Mouse (Mus musculus): Measurements from ENCODE around the gene Fat1. TPM values are rescaled to one million over a fixed set of nuclear protein-coding genes. Genes with fewer than 3 reads are reported as not detected.

The Fat1 gene
- polyA plus RNA-seq, 1 experiment from 2014 or later: 10.4 TPM

GRCm38 (mm10) chr8:44945577-44945976 is 10.3 kb downstream of the Fat1 start:
- no peak overlapping the region for H3K27ac ChIP-seq (ENCODE audit: low read length)
- 82% methylated on average over 3 of the region's 4 CpGs for WGBS
- H3K9ac ChIP-seq (ENCODE audit: low read length): no peak overlapping the region
- H3K4me3 ChIP-seq (ENCODE audit: low read length): no peak overlapping the region
- H3K4me1 ChIP-seq (ENCODE audit: control insufficient read depth, insufficient read depth, low read length): peaks cover 11% of the 10 kb centered on the region; the same call in 1 of the 2 replicates
- H3K4me2 ChIP-seq (ENCODE audit: low read depth, low read length): no peak overlapping the region
- H3K27me3 ChIP-seq (ENCODE audit: control insufficient read depth, insufficient read depth, low read length): no peaks in the 10 kb centered on the region
- no peak for ATAC-seq (replicated peaks; ENCODE audit: extremely low read depth, insufficient read depth, low FRiP score)
- peaks cover 7% of the 10 kb centered on the region for H3K36me3 ChIP-seq (ENCODE audit: control insufficient read depth, insufficient read depth)
- no peaks in the 10 kb centered on the region for H3K9me3 ChIP-seq (replicated peaks; ENCODE audit: control insufficient read depth, low read length)

GRCm38 (mm10) chr8:44948597-44948996 is 13.3 kb downstream of the Fat1 start:
- ATAC-seq (replicated peaks; ENCODE audit: extremely low read depth, insufficient read depth, low FRiP score): no peak
- Histone ChIP-seq H3K4me3 (ENCODE audit: low read length) (no peak overlapping the region), H3K36me3 (ENCODE audit: control insufficient read depth, insufficient read depth) (peaks cover 35% of the 10 kb centered on the region), H3K9me3 (replicated peaks; ENCODE audit: control insufficient read depth, low read length) (no peaks in the 10 kb centered on the region; the same call in 1 of the 2 replicates), H3K9ac (ENCODE audit: low read length) (no peak overlapping the region), H3K4me1 (ENCODE audit: control insufficient read depth, insufficient read depth, low read length) (peaks cover 8% of the 10 kb centered on the region; the same call in 1 of the 2 replicates), H3K27ac (ENCODE audit: low read length) (no peak overlapping the region), H3K27me3 (ENCODE audit: control insufficient read depth, insufficient read depth, low read length) (no peaks in the 10 kb centered on the region), H3K4me2 (ENCODE audit: low read depth, low read length) (no peak overlapping the region)
- WGBS: 67% methylated on average over 9 of the region's 9 CpGs

- peak; percentile 85 for ATAC-seq (replicated peaks; ENCODE audit: extremely low read depth, insufficient read depth, low FRiP score)
These were observed 25.2 kb downstream of the Fat1 start for GRCm38 (mm10) chr8:44960455-44960854.

GRCm38 (mm10) chr8:44960906-44961305 is 25.7 kb downstream of the Fat1 start:
- no peak for ATAC-seq (replicated peaks; ENCODE audit: extremely low read depth, insufficient read depth, low FRiP score)
- H3K27me3 ChIP-seq (ENCODE audit: control insufficient read depth, insufficient read depth, low read length): no peaks in the 10 kb centered on the region
- H3K36me3 ChIP-seq (ENCODE audit: control insufficient read depth, insufficient read depth): no peaks in the 10 kb centered on the region
- no peak overlapping the region for H3K4me3 ChIP-seq (ENCODE audit: low read length)
- no peaks in the 10 kb centered on the region for H3K9me3 ChIP-seq (replicated peaks; ENCODE audit: control insufficient read depth, low read length)
- H3K9ac ChIP-seq (ENCODE audit: low read length): peak overlapping the region; percentile 13; the same call in 1 of the 2 replicates
- H3K4me1 ChIP-seq (ENCODE audit: control insufficient read depth, insufficient read depth, low read length): peaks cover 36% of the 10 kb centered on the region
- peak overlapping the region; percentile 83 for H3K27ac ChIP-seq (ENCODE audit: low read length)
- 62% methylated on average over 5 of the region's 5 CpGs for WGBS
- no peak overlapping the region for H3K4me2 ChIP-seq (ENCODE audit: low read depth, low read length)

More at GRCm38 (mm10) chr8:44960455-44960854, 25.2 kb downstream of the Fat1 start:
- Histone ChIP-seq H3K27ac (ENCODE audit: low read length) (peak overlapping the region; percentile 83), H3K4me1 (ENCODE audit: control insufficient read depth, insufficient read depth, low read length) (peaks cover 31% of the 10 kb centered on the region), H3K4me3 (ENCODE audit: low read length) (no peak overlapping the region), H3K9me3 (replicated peaks; ENCODE audit: control insufficient read depth, low read length) (no peaks in the 10 kb centered on the region), H3K27me3 (ENCODE audit: control insufficient read depth, insufficient read depth, low read length) (no peaks in the 10 kb centered on the region), H3K9ac (ENCODE audit: low read length) (no peak overlapping the region), H3K4me2 (ENCODE audit: low read depth, low read length) (peak overlapping the region; percentile 13; the same call in 1 of the 2 replicates), H3K36me3 (ENCODE audit: control insufficient read depth, insufficient read depth) (no peaks in the 10 kb centered on the region)
- WGBS: 20% methylated on average over 10 of the region's 10 CpGs

GRCm38 (mm10) chr8:44961492-44961891 is 26.2 kb downstream of the Fat1 start:
- H3K4me3 ChIP-seq (ENCODE audit: low read length): no peak overlapping the region
- peak overlapping the region; percentile 67 for H3K27ac ChIP-seq (ENCODE audit: low read length)
- 49% methylated on average over 6 of the region's 6 CpGs for WGBS
- ATAC-seq (replicated peaks; ENCODE audit: extremely low read depth, insufficient read depth, low FRiP score): no peak
- H3K9me3 ChIP-seq (replicated peaks; ENCODE audit: control insufficient read depth, low read length): no peaks in the 10 kb centered on the region
- H3K9ac ChIP-seq (ENCODE audit: low read length): no peak overlapping the region
- no peaks in the 10 kb centered on the region for H3K36me3 ChIP-seq (ENCODE audit: control insufficient read depth, insufficient read depth)
- no peak overlapping the region for H3K4me2 ChIP-seq (ENCODE audit: low read depth, low read length)
- H3K27me3 ChIP-seq (ENCODE audit: control insufficient read depth, insufficient read depth, low read length): no peaks in the 10 kb centered on the region
- peaks cover 39% of the 10 kb centered on the region for H3K4me1 ChIP-seq (ENCODE audit: control insufficient read depth, insufficient read depth, low read length)

GRCm38 (mm10) chr8:44962572-44963231 is 27.5 kb downstream of the Fat1 start:
- Histone ChIP-seq H3K9ac (ENCODE audit: low read length) (no peak overlapping the region), H3K27ac (ENCODE audit: low read length) (peak overlapping the region; percentile 67; the same call in 1 of the 2 replicates), H3K4me1 (ENCODE audit: control insufficient read depth, insufficient read depth, low read length) (peaks cover 39% of the 10 kb centered on the region), H3K4me3 (ENCODE audit: low read length) (no peak overlapping the region), H3K9me3 (replicated peaks; ENCODE audit: control insufficient read depth, low read length) (no peaks in the 10 kb centered on the region), H3K36me3 (ENCODE audit: control insufficient read depth, insufficient read depth) (no peaks in the 10 kb centered on the region), H3K27me3 (ENCODE audit: control insufficient read depth, insufficient read depth, low read length) (no peaks in the 10 kb centered on the region), H3K4me2 (ENCODE audit: low read depth, low read length) (no peak overlapping the region)
- no peak for ATAC-seq (replicated peaks; ENCODE audit: extremely low read depth, insufficient read depth, low FRiP score)
- 77% methylated on average over 12 of the region's 12 CpGs for WGBS

- Histone ChIP-seq H3K4me1 (ENCODE audit: control insufficient read depth, insufficient read depth, low read length) (peaks cover 14% of the 10 kb centered on the region), H3K9me3 (replicated peaks; ENCODE audit: control insufficient read depth, low read length) (no peaks in the 10 kb centered on the region), H3K9ac (ENCODE audit: low read length) (no peak overlapping the region), H3K4me3 (ENCODE audit: low read length) (no peak overlapping the region), H3K36me3 (ENCODE audit: control insufficient read depth, insufficient read depth) (no peaks in the 10 kb centered on the region), H3K27me3 (ENCODE audit: control insufficient read depth, insufficient read depth, low read length) (no peaks in the 10 kb centered on the region), H3K4me2 (ENCODE audit: low read depth, low read length) (no peak overlapping the region), H3K27ac (ENCODE audit: low read length) (no peak overlapping the region)
- WGBS: 80% methylated on average over 8 of the region's 8 CpGs
- ATAC-seq (replicated peaks; ENCODE audit: extremely low read depth, insufficient read depth, low FRiP score): no peak
These were observed 32.3 kb downstream of the Fat1 start for GRCm38 (mm10) chr8:44967521-44968039.

- Histone ChIP-seq H3K36me3 (ENCODE audit: control insufficient read depth, insufficient read depth) (no peaks in the 10 kb centered on the region), H3K9ac (ENCODE audit: low read length) (no peak overlapping the region), H3K4me3 (ENCODE audit: low read length) (no peak overlapping the region), H3K4me1 (ENCODE audit: control insufficient read depth, insufficient read depth, low read length) (peaks cover 21% of the 10 kb centered on the region), H3K27ac (ENCODE audit: low read length) (peak overlapping the region; percentile 54), H3K27me3 (ENCODE audit: control insufficient read depth, insufficient read depth, low read length) (no peaks in the 10 kb centered on the region), H3K4me2 (ENCODE audit: low read depth, low read length) (no peak overlapping the region), H3K9me3 (replicated peaks; ENCODE audit: control insufficient read depth, low read length) (no peaks in the 10 kb centered on the region)
- peak; percentile 50; the same call in 1 of the 2 replicates for ATAC-seq (replicated peaks; ENCODE audit: extremely low read depth, insufficient read depth, low FRiP score)
- 30% methylated on average over 12 of the region's 12 CpGs for WGBS
These were observed 34.8 kb downstream of the Fat1 start for GRCm38 (mm10) chr8:44970093-44970492.

- no peak overlapping the region for H3K9ac ChIP-seq (ENCODE audit: low read length)
- no peaks in the 10 kb centered on the region for H3K36me3 ChIP-seq (ENCODE audit: control insufficient read depth, insufficient read depth)
- H3K4me3 ChIP-seq (ENCODE audit: low read length): no peak overlapping the region
- no peaks in the 10 kb centered on the region for H3K27me3 ChIP-seq (ENCODE audit: control insufficient read depth, insufficient read depth, low read length)
- no peak for ATAC-seq (replicated peaks; ENCODE audit: extremely low read depth, insufficient read depth, low FRiP score)
- 57% methylated on average over 6 of the region's 6 CpGs for WGBS
- H3K4me1 ChIP-seq (ENCODE audit: control insufficient read depth, insufficient read depth, low read length): peaks cover 14% of the 10 kb centered on the region
- no peak overlapping the region for H3K27ac ChIP-seq (ENCODE audit: low read length)
- no peak overlapping the region for H3K4me2 ChIP-seq (ENCODE audit: low read depth, low read length)
- H3K9me3 ChIP-seq (replicated peaks; ENCODE audit: control insufficient read depth, low read length): no peaks in the 10 kb centered on the region
These were observed 36.1 kb downstream of the Fat1 start for GRCm38 (mm10) chr8:44971346-44971745.
